Mouse (Mus musculus) frontal cortex, adult (tissue): ENCODE results near the gene Usp5.
"Not testable (repeated sequence)": the region's sequence is repeated elsewhere in the genome, so short reads cannot be mapped to it uniquely, and the experiment has no call there.

Experiments used
- ATAC-seq: cut with Nextera tagmentation; 2 replicates; pipeline ENCODE4 v1.9.2; 2017; ENCODE audit warnings: mild to moderate bottlenecking, moderate library complexity, mixed read lengths; ENCODE audit not compliant: low TSS enrichment

The Usp5 gene

GRCm38 (mm10) chr6:124840241-124841167, 11.2 kb upstream of the Usp5 start, which contains the start of gene Gnb3:
Gene Gnb3, minus strand, starts transcription at chr6:124840275.
- ATAC-seq = no peak

DNA sequence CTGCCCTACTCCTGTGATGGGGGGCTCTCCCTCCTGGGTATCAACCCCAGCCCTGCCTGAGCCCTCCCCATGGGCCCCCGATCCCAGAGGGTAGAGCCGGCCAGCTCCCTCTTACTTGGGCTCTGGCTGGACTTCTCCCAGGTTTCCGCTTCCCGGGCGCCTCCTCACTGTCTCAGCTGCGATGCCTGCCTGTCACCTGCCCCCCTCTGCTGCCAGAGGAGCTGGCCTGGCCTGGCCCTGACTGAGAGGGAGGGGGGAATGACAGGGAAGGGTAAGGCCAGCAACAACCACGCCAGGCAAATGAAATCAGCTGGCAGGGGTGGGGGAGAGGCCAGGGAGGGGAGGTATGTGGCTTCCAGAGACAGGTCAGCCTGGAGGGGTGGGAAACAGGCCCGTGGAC, 10.5 kb upstream of the Usp5 start:
- no peak for ATAC-seq

DNA sequence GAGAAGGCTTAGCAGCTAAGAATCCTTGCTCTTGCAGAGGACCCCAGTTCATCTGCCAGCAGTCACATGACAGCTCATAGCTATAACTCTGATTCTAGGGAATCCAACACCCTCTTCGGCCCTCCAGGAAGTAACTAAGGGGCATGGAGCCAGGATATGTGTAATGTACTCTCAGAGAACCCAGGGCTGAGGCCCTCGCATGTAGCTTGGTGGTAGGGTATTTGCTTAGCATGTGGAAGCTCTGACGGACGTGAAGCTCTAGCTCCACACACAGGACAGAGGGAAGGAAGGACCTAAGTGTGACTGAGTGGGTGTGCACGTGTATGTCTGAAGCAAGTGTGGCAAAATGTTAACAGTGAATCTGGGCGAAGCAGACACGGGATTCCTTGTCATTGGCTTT, 7.1 kb upstream of the Usp5 start:
- 0 out of 2 replicates have a peak, but pooled peaks have one; percentile 24 for ATAC-seq

GRCm38 (mm10) chr6:124835531-124835930, 6.2 kb upstream of the Usp5 start:
- ATAC-seq = no peak

- ATAC-seq = no peak
These were observed 5.3 kb upstream of the Usp5 start for GRCm38 (mm10) chr6:124834512-124835081.

DNA sequence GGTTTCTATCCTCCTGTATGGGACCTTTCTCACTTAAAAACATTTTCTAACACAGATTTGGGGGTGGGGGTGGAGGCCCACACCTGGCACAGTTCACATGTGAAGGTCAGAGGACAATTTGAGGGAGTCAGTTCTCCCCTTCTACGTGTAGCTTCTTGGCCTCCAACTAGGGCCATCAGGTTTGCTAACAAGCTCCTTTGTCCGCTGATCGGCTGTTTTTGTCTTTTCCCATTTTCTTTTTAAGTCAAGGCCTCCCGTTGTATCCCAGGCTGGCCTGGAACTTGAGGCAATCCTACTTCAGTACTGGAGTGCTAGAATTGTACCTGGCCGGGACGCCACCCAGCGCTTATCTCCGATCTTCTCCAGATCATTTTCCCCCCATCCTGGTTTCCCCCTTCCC, 2.4 kb upstream of the Usp5 start:
- no peak for ATAC-seq

DNA sequence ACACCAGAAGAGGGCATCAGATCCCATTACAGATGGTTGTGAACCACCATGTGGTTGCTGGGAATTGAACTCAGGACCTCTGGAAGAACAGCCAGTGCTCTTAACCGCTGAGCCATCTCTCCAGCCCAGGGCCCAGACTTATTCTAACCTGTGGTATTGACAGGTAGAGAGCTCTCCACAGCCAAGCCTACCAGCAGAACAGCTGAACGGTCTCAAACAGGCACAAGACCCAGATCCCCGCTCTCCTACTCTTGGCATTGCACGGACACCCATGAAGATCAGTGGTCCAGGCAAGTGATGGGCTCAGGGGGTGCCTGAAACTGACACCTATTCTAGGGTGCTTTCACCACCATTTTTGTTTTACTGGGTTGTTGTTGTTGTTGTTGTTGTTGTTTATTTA, 1.9 kb upstream of the Usp5 start:
- not testable (repeated sequence) for ATAC-seq

DNA sequence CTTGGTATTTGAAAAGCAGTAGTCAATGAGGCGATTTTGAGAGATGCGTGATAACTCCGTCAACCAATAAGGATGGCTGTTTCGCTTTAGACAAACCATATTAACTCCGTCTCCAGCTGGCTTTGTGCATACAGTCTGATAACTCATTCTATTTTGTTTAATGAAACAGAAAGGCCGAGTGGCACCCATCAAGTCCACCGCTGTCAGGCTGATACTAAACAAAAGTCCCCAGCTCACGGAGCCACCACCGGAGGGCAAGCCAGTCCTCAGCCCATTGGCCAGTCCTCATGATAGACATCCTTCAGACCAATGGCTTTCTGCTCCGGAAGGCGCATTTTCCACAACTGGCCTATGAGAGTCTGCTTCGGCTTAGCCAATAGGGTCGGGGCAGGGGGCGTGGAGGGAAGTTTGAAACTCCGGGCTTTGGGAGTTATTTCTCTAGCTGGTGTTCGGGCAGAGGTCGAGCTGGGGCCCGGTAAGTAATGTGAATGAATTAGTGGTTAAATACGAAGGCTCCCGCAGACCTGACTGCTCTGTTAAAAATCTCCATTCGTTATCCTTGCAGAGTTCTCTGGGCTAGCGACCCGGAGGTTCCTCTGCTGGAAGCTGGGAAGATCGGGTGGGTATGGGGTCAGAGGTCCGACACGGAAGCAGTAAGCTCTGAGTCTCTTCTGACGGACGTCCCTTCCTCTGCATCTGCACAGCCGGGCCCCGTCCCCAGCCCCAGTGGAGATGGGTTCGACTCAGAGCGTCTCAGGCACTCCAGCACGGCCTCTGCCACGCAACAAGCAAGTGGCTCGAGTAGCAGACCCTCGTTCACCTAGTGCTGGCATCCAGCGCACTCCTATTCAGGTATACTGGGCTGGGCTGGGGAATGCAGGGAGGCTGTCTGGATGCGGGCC, 766 bp upstream of the Usp5 start:
- peak; percentile 76 for ATAC-seq

DNA sequence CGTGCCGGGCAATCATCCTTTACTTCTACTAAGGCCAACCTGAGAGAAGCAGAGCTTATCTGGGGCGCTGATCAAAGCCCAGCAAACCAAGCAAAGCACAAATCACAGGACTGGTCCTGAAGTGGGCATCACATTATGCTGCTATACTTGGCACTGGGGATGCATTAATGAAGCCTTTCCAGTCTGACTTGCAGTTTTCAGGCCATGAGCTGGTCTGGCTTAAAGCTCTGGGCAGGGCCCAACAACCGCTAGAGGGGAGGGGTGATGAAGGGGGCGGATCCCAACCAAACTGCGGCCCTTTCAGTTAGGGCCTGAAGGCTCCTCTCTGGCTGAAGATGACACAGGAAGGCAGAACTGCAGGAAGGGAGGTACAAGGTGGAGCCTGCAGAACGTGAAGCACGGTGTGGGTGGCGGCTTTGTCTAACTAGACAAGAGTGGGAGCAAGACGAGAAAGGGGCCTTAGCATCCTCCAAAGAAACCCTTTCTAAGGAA, 1.1 kb downstream of the Usp5 start:
- ATAC-seq = no peak

- no peak for ATAC-seq
These were observed 7.2 kb downstream of the Usp5 start for GRCm38 (mm10) chr6:124822049-124822448.

GRCm38 (mm10) chr6:124820891-124821290, 8.4 kb downstream of the Usp5 start:
- ATAC-seq = no peak

DNA sequence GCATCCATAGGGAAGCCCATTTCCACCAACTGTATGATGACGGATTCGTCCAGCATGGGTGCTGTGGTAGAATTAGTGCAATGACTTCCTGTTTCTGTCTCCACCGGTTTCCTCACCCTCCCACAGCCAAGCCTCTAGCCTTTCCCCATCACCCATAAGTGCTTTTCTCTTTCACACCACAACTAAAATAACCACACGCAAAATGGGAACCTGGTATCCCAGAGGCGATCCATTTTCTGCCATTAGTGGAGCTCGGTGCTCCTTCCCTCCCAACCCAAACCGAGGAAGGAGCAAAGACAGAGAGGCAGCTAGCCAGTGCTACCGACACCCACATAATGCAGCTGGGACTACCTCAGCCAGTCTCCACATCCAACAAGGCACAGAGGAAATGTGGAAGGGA, 11.3 kb downstream of the Usp5 start:
- ATAC-seq = peak; percentile 60

DNA sequence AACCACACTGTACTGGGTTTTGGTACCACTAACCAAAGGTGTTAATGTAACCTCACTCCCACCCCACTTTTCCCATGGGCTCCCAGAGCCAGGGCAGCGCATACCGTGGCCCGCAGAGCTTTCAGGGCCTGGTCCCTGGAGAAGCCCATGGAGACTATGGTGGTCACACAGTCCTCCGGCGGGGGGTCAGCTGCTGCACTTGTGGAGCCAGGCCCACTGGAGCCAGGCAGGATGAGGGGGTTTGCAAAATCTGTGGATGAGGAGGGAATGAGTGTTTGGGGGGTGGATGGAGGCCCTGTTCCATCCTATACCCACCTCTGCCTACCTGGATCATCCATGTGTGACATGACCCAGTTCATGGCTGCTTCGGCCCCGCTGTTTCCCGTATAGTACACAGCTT, 11.7 kb downstream of the Usp5 start:
- ATAC-seq = no peak

- no peak for ATAC-seq
These were observed 12.2 kb downstream of the Usp5 start for GRCm38 (mm10) chr6:124817125-124817524.

DNA sequence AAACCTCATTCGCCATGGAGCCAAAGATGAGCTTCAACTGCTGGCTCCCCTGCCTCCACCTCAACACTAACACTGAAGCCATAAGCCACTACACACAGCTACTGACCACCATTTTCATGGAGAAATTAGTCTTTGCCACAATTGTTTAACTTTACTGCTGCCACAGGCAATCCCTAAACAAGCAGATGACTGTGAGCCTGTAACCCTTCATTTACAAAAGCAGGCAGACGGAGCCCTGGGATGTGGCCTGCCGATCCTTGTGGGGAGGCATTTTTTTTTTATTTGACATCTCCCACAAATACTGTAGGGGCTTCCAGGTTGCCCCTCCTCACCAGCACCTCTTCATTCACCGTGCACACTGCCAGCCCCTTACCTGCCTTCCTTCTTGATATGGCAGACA, 12.7 kb downstream of the Usp5 start:
- no peak for ATAC-seq

- no peak for ATAC-seq
These were observed 14.2 kb downstream of the Usp5 start for GRCm38 (mm10) chr6:124814858-124815774.

DNA sequence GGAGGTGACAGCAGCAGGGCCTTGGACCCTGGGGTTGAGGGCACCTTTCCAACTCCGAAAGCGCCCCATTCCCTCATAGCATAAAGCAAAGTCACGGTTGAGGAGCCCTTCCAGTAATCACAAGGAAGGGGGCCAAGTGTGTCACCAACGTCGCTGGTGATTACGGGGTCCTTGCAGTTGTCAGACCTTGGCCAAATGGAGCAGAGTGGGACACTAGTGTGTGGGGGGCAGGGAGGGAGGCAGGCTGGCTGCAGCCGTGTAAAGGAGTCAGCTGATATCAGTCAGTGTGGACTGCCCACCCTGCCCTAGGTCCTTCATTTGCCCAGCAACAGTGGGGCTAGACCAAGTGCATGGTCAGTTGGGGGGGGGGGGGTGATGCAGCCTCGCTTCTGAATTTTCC, 14.8 kb downstream of the Usp5 start:
- ATAC-seq = no peak

DNA sequence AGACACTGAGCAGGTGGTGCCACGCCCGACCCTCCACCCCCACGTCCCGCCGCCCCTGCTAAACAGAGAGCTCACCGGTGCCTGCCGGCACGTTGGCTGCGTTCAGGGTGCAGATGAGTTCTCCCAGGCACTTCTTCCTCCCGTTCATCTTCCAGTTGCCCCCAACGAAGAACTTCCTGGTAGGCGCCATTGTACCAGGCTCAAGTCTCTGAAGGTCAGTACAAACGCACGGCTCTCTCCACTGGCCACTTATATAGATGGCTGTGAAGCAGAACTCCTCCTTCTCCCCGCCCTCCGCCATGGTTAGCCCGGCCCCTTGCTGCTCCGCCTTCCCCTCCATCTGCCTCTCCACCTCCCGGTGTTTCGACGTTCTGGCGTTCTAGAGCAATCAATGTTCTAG, 15.4 kb downstream of the Usp5 start, which contains the start of gene Tpi1:
Gene Tpi1, minus strand, starts transcription at position 364 of the 400 bp plus-strand sequence.
- ATAC-seq = peak; percentile 66

- peak; percentile 36 for ATAC-seq
These were observed 15.8 kb downstream of the Usp5 start for GRCm38 (mm10) chr6:124813496-124813895.

DNA sequence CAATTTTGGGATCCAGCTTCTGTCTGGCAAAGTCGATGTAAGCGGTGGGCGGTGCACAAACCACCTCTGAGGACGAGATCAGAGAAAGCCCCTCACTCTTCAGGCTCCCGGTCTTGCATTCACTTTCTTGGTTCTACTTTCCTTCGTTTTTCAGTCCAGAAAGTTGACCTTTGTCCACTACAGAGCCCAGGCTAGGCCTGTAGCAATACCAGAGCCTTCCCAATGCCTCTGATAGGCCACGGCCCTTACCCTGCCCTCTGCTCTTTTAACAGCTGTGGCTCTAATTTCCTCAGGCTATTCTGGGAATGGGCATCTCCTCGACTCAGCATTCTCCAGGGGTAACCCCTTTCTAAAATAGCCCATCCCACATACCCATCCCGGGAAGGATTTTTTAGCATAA, 16.4 kb downstream of the Usp5 start:
- ATAC-seq = no peak
